Mouse (Mus musculus): Measurements from ENCODE around the gene Otoa. TPM values are rescaled to one million over a fixed set of nuclear protein-coding genes. Genes with fewer than 3 reads are reported as not detected.

Otoa gene
- polyA plus RNA-seq, 1 experiment, result 0.81 TPM

DNA sequence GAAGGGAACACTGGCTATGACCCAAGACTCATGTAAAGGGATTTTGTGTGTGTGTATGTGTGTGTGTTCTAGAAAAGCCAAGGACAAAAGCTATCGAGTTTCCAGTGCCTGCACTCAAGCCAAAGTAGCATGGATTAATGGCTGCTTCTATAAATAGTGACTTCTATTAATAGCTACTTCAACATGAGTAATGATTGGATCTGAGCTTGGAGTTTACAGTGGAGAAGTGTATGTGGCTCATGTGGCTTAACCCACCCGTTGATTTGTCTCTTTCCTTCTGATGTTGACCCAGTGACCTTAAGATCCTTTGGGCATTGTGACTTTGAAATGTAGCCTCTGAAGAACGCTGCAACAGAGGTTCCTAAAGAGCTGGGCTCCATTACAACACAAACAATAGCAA lies 29.9 kb downstream of the Otoa start:
- 33% methylated on average over 3 of the region's 3 CpGs for WGBS
- no peak for DNase-seq
- H3K27ac ChIP-seq (ENCODE audit: control insufficient read depth, insufficient read depth, low read length), result no peak overlapping the region

DNA sequence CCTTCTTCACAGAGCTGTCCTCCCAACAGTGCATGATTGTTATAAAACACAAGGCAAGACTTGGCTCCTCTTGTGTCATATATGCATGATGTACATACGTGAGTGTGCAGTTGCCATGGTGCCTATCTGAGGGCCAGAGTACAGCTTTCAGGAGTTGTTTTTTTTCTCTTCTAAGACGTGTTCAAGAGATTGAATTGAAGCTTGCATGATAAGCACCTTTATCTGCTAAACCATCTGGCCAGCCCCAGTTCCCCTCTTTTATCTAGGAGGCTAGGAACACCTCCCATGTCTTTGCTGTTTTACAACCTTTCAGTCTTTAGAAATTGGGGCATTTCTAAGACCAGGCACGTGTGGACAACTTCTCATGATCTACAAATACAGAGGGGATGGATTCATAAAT lies 30.3 kb downstream of the Otoa start:
- no peak overlapping the region for H3K4me3 ChIP-seq (ENCODE audit: control insufficient read depth, insufficient read depth, low read length)
- H3K27me3 ChIP-seq (ENCODE audit: control insufficient read depth, insufficient read depth, low read length), result no peaks in the 10 kb centered on the region
- H3K27ac ChIP-seq (ENCODE audit: control insufficient read depth, insufficient read depth, low read length), result no peak overlapping the region
- TF ChIP-seq CTCF (IDR thresholded peaks at IDR 0.05; ENCODE audit: borderline replicate concordance, control insufficient read depth, extremely low read depth, insufficient read depth, low read length, poor library complexity), result no peak
- TF ChIP-seq POLR2A (IDR thresholded peaks at IDR 0.05; ENCODE audit: control insufficient read depth, extremely low read depth, insufficient read depth, low read length, poor library complexity), result no peak
- H3K4me1 ChIP-seq (replicated peaks; ENCODE audit: control insufficient read depth, insufficient read depth, low read length), result no peaks in the 10 kb centered on the region
- no peaks in the 10 kb centered on the region for H3K36me3 ChIP-seq (ENCODE audit: control insufficient read depth, insufficient read depth, low read length)
- no peak for DNase-seq
- 28% methylated on average over 3 of the region's 3 CpGs for WGBS

More for the DNA sequence above, 29.9 kb downstream of the Otoa start:
- TF ChIP-seq POLR2A (IDR thresholded peaks at IDR 0.05; ENCODE audit: control insufficient read depth, extremely low read depth, insufficient read depth, low read length, poor library complexity) (no peak), CTCF (IDR thresholded peaks at IDR 0.05; ENCODE audit: borderline replicate concordance, control insufficient read depth, extremely low read depth, insufficient read depth, low read length, poor library complexity) (no peak)
- no peaks in the 10 kb centered on the region for H3K4me1 ChIP-seq (replicated peaks; ENCODE audit: control insufficient read depth, insufficient read depth, low read length)
- no peaks in the 10 kb centered on the region for H3K36me3 ChIP-seq (ENCODE audit: control insufficient read depth, insufficient read depth, low read length)
- no peak overlapping the region for H3K4me3 ChIP-seq (ENCODE audit: control insufficient read depth, insufficient read depth, low read length)
- no peaks in the 10 kb centered on the region for H3K27me3 ChIP-seq (ENCODE audit: control insufficient read depth, insufficient read depth, low read length)

DNA sequence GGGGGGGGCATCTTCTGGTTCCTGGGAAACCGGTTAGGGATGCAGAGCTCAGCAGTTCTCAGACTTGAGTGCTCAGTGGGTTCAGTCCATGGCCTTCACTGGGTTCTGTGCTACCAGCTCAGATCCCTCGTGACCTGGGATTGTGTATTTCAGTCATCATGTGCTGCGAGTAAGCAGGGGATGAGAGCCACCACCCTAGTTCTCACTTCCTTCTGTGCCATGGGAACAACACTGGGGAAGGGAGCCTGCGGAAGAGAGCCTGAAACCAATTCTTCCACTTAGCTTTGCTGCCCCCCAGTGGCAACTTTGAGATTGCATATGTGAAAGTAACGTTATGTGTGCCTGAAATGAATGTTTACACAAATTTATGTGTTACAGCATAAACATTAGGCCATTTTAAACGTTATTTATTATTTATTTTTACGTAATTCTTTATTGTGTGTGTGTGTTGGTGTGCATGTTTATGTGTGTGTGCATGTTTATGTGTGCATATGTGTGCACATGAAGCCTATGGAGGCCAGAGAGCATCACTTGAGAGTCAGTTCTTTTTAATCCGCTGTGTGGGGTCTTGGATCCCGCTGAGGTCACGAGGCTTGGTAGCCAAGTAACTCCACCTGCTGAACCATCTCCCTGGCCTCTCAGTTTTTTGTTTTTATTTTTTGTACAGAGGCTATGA lies 38.8 kb downstream of the Otoa start:
- DNase-seq, result peak; percentile 73
- Histone ChIP-seq H3K4me1 (replicated peaks; ENCODE audit: control insufficient read depth, insufficient read depth, low read length) (no peaks in the 10 kb centered on the region), H3K27me3 (ENCODE audit: control insufficient read depth, insufficient read depth, low read length) (no peaks in the 10 kb centered on the region), H3K27ac (ENCODE audit: control insufficient read depth, insufficient read depth, low read length) (no peak overlapping the region), H3K4me3 (ENCODE audit: control insufficient read depth, insufficient read depth, low read length) (no peak overlapping the region), H3K36me3 (ENCODE audit: control insufficient read depth, insufficient read depth, low read length) (no peaks in the 10 kb centered on the region)
- no peak for TF ChIP-seq POLR2A (IDR thresholded peaks at IDR 0.05; ENCODE audit: control insufficient read depth, extremely low read depth, insufficient read depth, low read length, poor library complexity)
- TF ChIP-seq CTCF (IDR thresholded peaks at IDR 0.05; ENCODE audit: borderline replicate concordance, control insufficient read depth, extremely low read depth, insufficient read depth, low read length, poor library complexity), result peak; percentile 43; the same call in 1 of the 2 replicates
- WGBS, result 19% methylated on average over 10 of the region's 10 CpGs

DNA sequence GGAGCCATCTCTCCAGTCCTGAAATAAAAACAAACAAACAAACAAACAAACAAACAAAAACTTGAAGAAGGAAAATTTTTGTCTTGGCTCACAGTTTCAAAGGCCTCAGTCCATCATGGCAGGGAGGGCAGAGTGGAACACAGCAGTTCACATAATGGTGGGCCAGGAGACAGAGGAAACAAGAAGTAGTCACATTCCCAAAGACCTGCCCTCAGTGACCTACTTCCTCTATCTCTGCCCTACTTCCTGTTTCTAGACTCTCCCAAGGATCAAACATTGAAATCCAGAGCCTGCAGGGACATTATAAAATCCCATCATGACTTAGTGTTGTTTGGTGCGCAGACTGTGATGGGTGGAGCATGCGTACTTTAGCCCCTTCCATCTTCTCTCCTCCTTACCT lies 49.4 kb downstream of the Otoa start:
- Histone ChIP-seq H3K4me1 (replicated peaks; ENCODE audit: control insufficient read depth, insufficient read depth, low read length) (peaks cover 2% of the 10 kb centered on the region; the same call in 1 of the 2 replicates), H3K4me3 (ENCODE audit: control insufficient read depth, insufficient read depth, low read length) (no peak overlapping the region), H3K27ac (ENCODE audit: control insufficient read depth, insufficient read depth, low read length) (no peak overlapping the region), H3K27me3 (ENCODE audit: control insufficient read depth, insufficient read depth, low read length) (no peaks in the 10 kb centered on the region), H3K36me3 (ENCODE audit: control insufficient read depth, insufficient read depth, low read length) (no peaks in the 10 kb centered on the region)
- DNase-seq, result no peak
- TF ChIP-seq CTCF (IDR thresholded peaks at IDR 0.05; ENCODE audit: borderline replicate concordance, control insufficient read depth, extremely low read depth, insufficient read depth, low read length, poor library complexity) (no peak), POLR2A (IDR thresholded peaks at IDR 0.05; ENCODE audit: control insufficient read depth, extremely low read depth, insufficient read depth, low read length, poor library complexity) (no peak)
- 98% methylated on average over 2 of the region's 2 CpGs for WGBS

DNA sequence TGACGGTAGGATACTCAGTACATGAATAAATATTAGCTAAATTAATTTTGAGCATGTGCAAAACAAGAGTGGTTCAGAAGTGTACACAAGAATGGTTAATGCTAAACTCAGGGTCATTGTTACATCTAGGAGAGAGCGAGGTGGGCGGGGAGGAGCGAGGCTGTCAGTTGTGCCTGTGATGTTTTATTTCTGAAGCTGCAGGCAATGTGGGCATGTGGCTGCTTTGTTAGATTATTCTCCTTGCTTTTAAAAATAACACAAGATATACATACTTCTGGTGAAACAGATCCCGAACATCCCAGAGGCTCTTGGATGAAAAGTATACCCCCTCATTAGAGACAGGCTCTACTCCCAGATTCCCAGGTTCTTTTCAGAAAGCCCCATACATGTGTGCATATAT lies 59.8 kb downstream of the Otoa start:
- Histone ChIP-seq H3K4me1 (replicated peaks; ENCODE audit: control insufficient read depth, insufficient read depth, low read length) (no peaks in the 10 kb centered on the region), H3K4me3 (ENCODE audit: control insufficient read depth, insufficient read depth, low read length) (no peak overlapping the region), H3K27ac (ENCODE audit: control insufficient read depth, insufficient read depth, low read length) (no peak overlapping the region), H3K27me3 (ENCODE audit: control insufficient read depth, insufficient read depth, low read length) (no peaks in the 10 kb centered on the region), H3K36me3 (ENCODE audit: control insufficient read depth, insufficient read depth, low read length) (no peaks in the 10 kb centered on the region)
- DNase-seq, result no peak
- WGBS, result 93% methylated on average over 5 of the region's 5 CpGs
- no peak for TF ChIP-seq POLR2A (IDR thresholded peaks at IDR 0.05; ENCODE audit: control insufficient read depth, extremely low read depth, insufficient read depth, low read length, poor library complexity)
- TF ChIP-seq CTCF (IDR thresholded peaks at IDR 0.05; ENCODE audit: borderline replicate concordance, control insufficient read depth, extremely low read depth, insufficient read depth, low read length, poor library complexity), result no peak

DNA sequence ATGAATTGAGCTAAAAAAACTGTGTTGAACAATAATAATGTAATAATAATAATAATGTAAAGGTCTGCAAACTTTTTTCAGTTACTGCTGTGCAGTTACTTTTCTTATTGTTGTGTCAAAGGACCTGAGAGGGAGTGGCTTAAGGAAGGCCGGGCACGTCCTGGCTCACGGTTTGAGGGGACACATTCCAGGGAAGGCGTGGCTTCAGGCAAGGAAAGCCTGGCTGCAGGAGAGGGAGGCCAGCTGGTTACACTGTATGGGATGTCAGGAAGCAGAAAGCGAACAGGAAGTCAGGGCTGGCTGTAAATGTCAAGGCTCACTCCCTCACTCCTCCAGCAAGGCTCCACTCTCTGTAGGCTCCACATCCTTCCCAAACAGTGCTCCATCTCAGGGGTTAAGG lies 69.2 kb downstream of the Otoa start:
- 80% methylated on average over 5 of the region's 5 CpGs for WGBS
- no peaks in the 10 kb centered on the region for H3K4me1 ChIP-seq (replicated peaks; ENCODE audit: control insufficient read depth, insufficient read depth, low read length)
- no peaks in the 10 kb centered on the region for H3K36me3 ChIP-seq (ENCODE audit: control insufficient read depth, insufficient read depth, low read length)
- TF ChIP-seq CTCF (IDR thresholded peaks at IDR 0.05; ENCODE audit: borderline replicate concordance, control insufficient read depth, extremely low read depth, insufficient read depth, low read length, poor library complexity), result no peak
- TF ChIP-seq POLR2A (IDR thresholded peaks at IDR 0.05; ENCODE audit: control insufficient read depth, extremely low read depth, insufficient read depth, low read length, poor library complexity), result no peak
- no peak for DNase-seq
- H3K4me3 ChIP-seq (ENCODE audit: control insufficient read depth, insufficient read depth, low read length), result no peak overlapping the region
- H3K27me3 ChIP-seq (ENCODE audit: control insufficient read depth, insufficient read depth, low read length), result no peaks in the 10 kb centered on the region
- H3K27ac ChIP-seq (ENCODE audit: control insufficient read depth, insufficient read depth, low read length), result no peak overlapping the region

DNA sequence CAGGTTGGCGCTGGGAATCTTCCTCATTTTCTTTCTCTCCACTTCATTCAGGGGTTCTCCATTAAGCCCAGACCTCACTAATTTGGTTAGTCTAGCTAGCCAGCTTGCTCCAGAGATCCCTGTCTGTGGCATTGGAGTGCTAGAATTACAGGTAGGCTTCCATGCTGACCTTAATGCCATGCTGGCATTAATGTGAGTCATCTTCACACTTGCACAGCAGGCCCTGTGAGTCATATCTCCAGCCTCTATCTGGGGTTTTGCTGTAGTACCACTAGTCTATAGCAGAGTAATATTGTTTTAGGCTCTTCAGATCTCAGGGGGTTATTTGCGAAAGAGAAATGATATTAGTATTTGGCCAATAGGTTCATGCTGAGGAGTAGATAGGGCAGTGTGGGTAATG lies 70.7 kb downstream of the Otoa start:
- no peak for DNase-seq
- H3K4me3 ChIP-seq (ENCODE audit: control insufficient read depth, insufficient read depth, low read length), result no peak overlapping the region
- 98% methylated on average over 2 of the region's 2 CpGs for WGBS
- H3K27me3 ChIP-seq (ENCODE audit: control insufficient read depth, insufficient read depth, low read length), result no peaks in the 10 kb centered on the region
- no peaks in the 10 kb centered on the region for H3K4me1 ChIP-seq (replicated peaks; ENCODE audit: control insufficient read depth, insufficient read depth, low read length)
- H3K36me3 ChIP-seq (ENCODE audit: control insufficient read depth, insufficient read depth, low read length), result no peaks in the 10 kb centered on the region
- no peak overlapping the region for H3K27ac ChIP-seq (ENCODE audit: control insufficient read depth, insufficient read depth, low read length)
- no peak for TF ChIP-seq CTCF (IDR thresholded peaks at IDR 0.05; ENCODE audit: borderline replicate concordance, control insufficient read depth, extremely low read depth, insufficient read depth, low read length, poor library complexity)
- no peak for TF ChIP-seq POLR2A (IDR thresholded peaks at IDR 0.05; ENCODE audit: control insufficient read depth, extremely low read depth, insufficient read depth, low read length, poor library complexity)
